Mouse (Mus musculus) forebrain, postnatal 0 days (tissue): ENCODE measurements at regions not wholly inside any gene's neighbourhood (a gene's known extent, or its start where the extent isn't known, plus 50 kb on each side); places are given as distances from the start of the nearest gene placed in this dataset.
A peak's percentile ranks its signal among the peaks of the same experiment; 100 is the strongest.

Experiments used
- ATAC-seq: fragments of 200-750 bp; cut with Nextera tagmentation; 2 replicates; pipeline ENCODE4 v1.8.0; 2017; ENCODE audit warnings: mild to moderate bottlenecking, moderate library complexity
- DNase-seq: peaks from one replicate; pipeline ENCODE4 v3.0.0-alpha.2; 2015
- H3K27ac ChIP-seq: fragments of 300-500 bp; sonication (generic); 2 replicates; pipeline ENCODE4 v1.5.1; 2014; ENCODE audit warnings: low read depth, mild to moderate bottlenecking, antibody characterized with exemption, low read length, moderate library complexity, mixed read lengths
- H3K27me3 ChIP-seq: fragments of 300-500 bp; sonication (generic); 2 replicates; pipeline ENCODE4 v1.6.1; 2014; ENCODE audit warnings: mild to moderate bottlenecking, low read length, mixed read lengths; ENCODE audit not compliant: insufficient read depth
- H3K36me3 ChIP-seq: fragments of 300-500 bp; sonication (generic); 2 replicates; pipeline ENCODE4 v1.6.1; 2014; ENCODE audit warnings: mild to moderate bottlenecking, moderate library complexity; ENCODE audit not compliant: insufficient read depth
- H3K4me1 ChIP-seq: fragments of 300-500 bp; sonication (generic); 2 replicates; pipeline ENCODE4 v1.6.1; 2014; ENCODE audit warnings: antibody characterized with exemption; ENCODE audit not compliant: insufficient read depth
- H3K4me2 ChIP-seq: fragments of 300-500 bp; sonication (generic); 2 replicates; pipeline ENCODE4 v1.6.1; 2014; ENCODE audit warnings: low read depth, mild to moderate bottlenecking, moderate library complexity
- H3K4me3 ChIP-seq: fragments of 300-500 bp; sonication (generic); 2 replicates; pipeline ENCODE4 v1.5.1; 2014; ENCODE audit warnings: low read depth, low read length, mixed read lengths
- H3K9ac ChIP-seq: fragments of 300-500 bp; sonication (generic); 2 replicates; pipeline ENCODE4 v1.6.1; 2014; ENCODE audit warnings: mild to moderate bottlenecking
- H3K9me3 ChIP-seq: fragments of 300-500 bp; sonication (generic); 2 replicates; pipeline ENCODE4 v1.6.1; 2016; ENCODE audit warnings: low read length
- CTCF ChIP-seq: sonication (generic); IDR thresholded peaks from 2 replicates; pipeline ENCODE4 v1.5.1; 2016; ENCODE audit warnings: antibody characterized with exemption, control low read depth, low read depth
- WGBS: fragments of 180-500 bp; shearing (Covaris S2); extraction: QIAGEN DNeasy Blood & Tissue Kit; methylation state at CpG from one replicate; pipeline ENCODE4 v1.1.7; 2014; 5-methylcytosine and 5-hydroxymethylcytosine counted together

- DNase-seq (no peak), ATAC-seq (no peak)
- no peak overlapping the region for H3K27ac ChIP-seq
- no peak for TF ChIP-seq CTCF
- H3K9ac ChIP-seq, result no peak overlapping the region
- H3K4me2 ChIP-seq, result peak overlapping the region; percentile 91
- peaks cover 15% of the 10 kb centered on the region; the same call in 1 of the 2 replicates for H3K4me1 ChIP-seq
- 26% methylated on average over 5 of the region's 5 CpGs for WGBS
- H3K4me3 ChIP-seq, result no peak overlapping the region
- no peaks in the 10 kb centered on the region for H3K36me3 ChIP-seq
- no peaks in the 10 kb centered on the region; the same call in none of the 2 replicates for H3K27me3 ChIP-seq
- no peaks in the 10 kb centered on the region for H3K9me3 ChIP-seq
Measured at GRCm38 (mm10) chr11:84641601-84642000, 116.3 kb upstream of the Lhx1 start.

GRCm38 (mm10) chr11:84638353-84638752, 113.0 kb upstream of the Lhx1 start:
- H3K4me2 ChIP-seq, result no peak overlapping the region
- no peaks in the 10 kb centered on the region for H3K36me3 ChIP-seq
- H3K4me1 ChIP-seq, result peaks cover 15% of the 10 kb centered on the region; the same call in 1 of the 2 replicates
- no peak for DNase-seq
- 11% methylated on average over 9 of the region's 9 CpGs for WGBS
- ATAC-seq, result no peak
- H3K9me3 ChIP-seq, result no peaks in the 10 kb centered on the region
- TF ChIP-seq CTCF, result no peak
- H3K9ac ChIP-seq, result no peak overlapping the region
- H3K4me3 ChIP-seq, result no peak overlapping the region
- no peak overlapping the region for H3K27ac ChIP-seq
- no peaks in the 10 kb centered on the region; the same call in 1 of the 2 replicates for H3K27me3 ChIP-seq

DNA sequence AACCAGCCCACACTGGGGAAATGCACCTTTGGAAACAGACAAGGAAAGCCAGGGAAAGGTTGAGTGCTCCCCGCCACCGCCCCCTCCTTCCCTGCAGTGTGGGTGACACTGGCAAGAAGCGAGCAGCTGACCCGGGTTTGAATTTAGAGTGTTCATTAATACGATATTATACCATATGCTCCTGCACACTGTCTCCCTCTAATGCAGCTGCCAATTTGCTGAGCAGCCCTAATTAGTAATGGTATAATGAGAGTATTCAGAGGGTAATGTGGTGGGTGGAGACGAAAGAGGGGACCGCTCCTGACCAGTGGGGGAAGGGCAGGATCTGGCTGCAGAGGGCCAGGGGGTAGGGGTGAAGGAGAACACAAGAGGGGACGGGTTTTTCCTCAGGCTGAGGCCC, 111.9 kb upstream of the Lhx1 start:
- 12% methylated on average over 8 of the region's 8 CpGs for whole genome bisulfite sequencing
- H3K4me1 ChIP-seq, result peaks cover 9% of the 10 kb centered on the region; the same call in 1 of the 2 replicates
- ATAC-seq, result peak; percentile 70
- H3K27ac ChIP-seq, result no peak overlapping the region
- H3K27me3 ChIP-seq, result no peaks in the 10 kb centered on the region; the same call in 1 of the 2 replicates
- peak; percentile 32 for DNase-seq
- H3K4me3 ChIP-seq, result no peak overlapping the region
- H3K4me2 ChIP-seq, result no peak overlapping the region
- no peaks in the 10 kb centered on the region for H3K36me3 ChIP-seq
- H3K9me3 ChIP-seq, result no peaks in the 10 kb centered on the region
- no peak overlapping the region for H3K9ac ChIP-seq
- no peak for TF ChIP-seq CTCF

DNA sequence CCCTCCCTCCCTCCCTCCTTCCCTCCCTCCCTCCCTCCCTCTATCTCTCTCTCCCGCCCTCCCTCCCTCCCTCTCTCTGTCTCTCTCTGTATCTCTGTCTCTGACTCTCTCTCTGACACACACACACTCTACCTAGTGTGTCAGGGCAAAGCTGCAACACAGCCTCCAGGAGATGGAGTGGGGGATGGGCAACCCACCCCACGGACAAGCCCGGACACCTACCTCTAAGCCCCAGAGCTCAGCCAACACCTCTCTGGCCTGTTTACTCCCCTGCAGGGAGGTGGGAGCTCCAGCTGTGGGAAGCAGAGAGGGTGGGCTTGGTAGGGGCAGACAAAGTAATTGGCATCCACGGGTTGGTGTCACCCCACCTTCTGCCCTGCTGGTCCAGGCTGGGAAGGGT, 109.7 kb upstream of the Lhx1 start:
- Histone ChIP-seq H3K27ac (no peak overlapping the region), H3K4me3 (no peak overlapping the region), H3K27me3 (no peaks in the 10 kb centered on the region), H3K4me1 (0 out of 2 replicates have a peak, but pooled peaks cover 4% of the 10 kb centered on the region), H3K4me2 (no peak overlapping the region), H3K9me3 (no peaks in the 10 kb centered on the region), H3K9ac (no peak overlapping the region), H3K36me3 (no peaks in the 10 kb centered on the region)
- WGBS, result 37% methylated on average over 3 of the region's 4 CpGs
- ATAC-seq (no peak), DNase-seq (no peak)
- no peak for TF ChIP-seq CTCF

- no peak overlapping the region for H3K27ac ChIP-seq
- H3K4me1 ChIP-seq, result 0 out of 2 replicates have a peak, but pooled peaks cover 4% of the 10 kb centered on the region
- no peak for TF ChIP-seq CTCF
- DNase-seq (no peak), ATAC-seq (no peak)
- H3K27me3 ChIP-seq, result no peaks in the 10 kb centered on the region
- H3K9me3 ChIP-seq, result no peaks in the 10 kb centered on the region
- H3K9ac ChIP-seq, result no peak overlapping the region
- H3K4me2 ChIP-seq, result no peak overlapping the region
- WGBS, result 43% methylated on average over 8 of the region's 8 CpGs
- no peaks in the 10 kb centered on the region for H3K36me3 ChIP-seq
- no peak overlapping the region for H3K4me3 ChIP-seq
Measured at GRCm38 (mm10) chr11:84633300-84633699, 108.0 kb upstream of the Lhx1 start.

DNA sequence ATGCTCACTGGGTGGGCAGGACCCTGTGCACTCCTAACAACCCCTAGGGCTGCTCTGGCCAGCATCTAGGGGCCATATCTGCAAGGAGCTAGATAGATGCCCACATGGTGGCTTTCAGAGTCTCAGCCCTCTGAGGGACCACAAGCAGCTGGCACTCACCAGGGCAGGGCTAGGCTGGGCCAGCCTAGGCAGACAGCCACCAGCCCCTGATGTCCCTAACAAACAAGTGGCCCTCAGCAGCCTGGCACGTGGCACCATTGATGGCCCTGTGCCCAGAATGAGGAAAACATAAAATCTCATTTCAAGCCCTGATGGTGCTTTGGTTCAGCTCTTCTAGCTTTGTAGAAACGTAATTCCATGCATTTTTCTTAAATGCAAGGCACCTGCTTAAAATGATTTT, 102.8 kb upstream of the Lhx1 start:
- Histone ChIP-seq H3K27ac (no peak overlapping the region), H3K9ac (no peak overlapping the region), H3K9me3 (no peaks in the 10 kb centered on the region), H3K36me3 (no peaks in the 10 kb centered on the region), H3K4me3 (no peak overlapping the region), H3K4me2 (no peak overlapping the region), H3K27me3 (no peaks in the 10 kb centered on the region), H3K4me1 (no peaks in the 10 kb centered on the region)
- no peak for TF ChIP-seq CTCF
- WGBS, result 17% methylated on average over 2 of the region's 2 CpGs
- peak; percentile 49 for DNase-seq
- ATAC-seq, result peak; percentile 43

DNA sequence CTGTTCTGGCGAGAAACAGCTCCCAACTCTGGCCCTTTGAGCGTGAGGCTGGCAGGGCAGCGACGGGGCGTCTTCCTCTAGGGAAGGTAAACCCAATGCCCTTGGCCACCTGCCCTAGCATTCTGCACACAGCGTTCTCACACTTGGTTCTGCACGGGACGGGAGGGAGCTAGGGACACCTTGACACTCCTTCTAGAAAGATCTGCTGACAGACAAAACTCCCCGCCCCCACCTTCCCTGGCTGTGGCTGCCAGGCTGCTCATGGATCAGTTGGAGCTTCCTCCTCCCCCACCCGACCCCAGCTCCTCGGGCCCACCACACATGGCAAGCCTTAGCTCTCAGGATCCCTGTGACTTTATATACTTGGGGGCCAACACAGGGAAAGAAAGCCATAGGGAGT, 102.3 kb upstream of the Lhx1 start:
- no peak overlapping the region for H3K4me3 ChIP-seq
- no peak overlapping the region for H3K27ac ChIP-seq
- DNase-seq (no peak), ATAC-seq (no peak)
- no peaks in the 10 kb centered on the region for H3K4me1 ChIP-seq
- no peak for TF ChIP-seq CTCF
- H3K4me2 ChIP-seq, result no peak overlapping the region
- WGBS, result 78% methylated on average over 11 of the region's 11 CpGs
- H3K27me3 ChIP-seq, result no peaks in the 10 kb centered on the region
- H3K9me3 ChIP-seq, result no peaks in the 10 kb centered on the region
- H3K36me3 ChIP-seq, result no peaks in the 10 kb centered on the region
- H3K9ac ChIP-seq, result no peak overlapping the region
